Mouse (Mus musculus) heart, postnatal 0 days (tissue): ENCODE results near the gene Dnm2.

Experiments used
- CTCF ChIP-seq: IDR thresholded peaks from 2 replicates; pipeline ENCODE4 v1.5.1; 2016; ENCODE audit warnings: antibody characterized with exemption, control low read depth, low read depth
- EP300 ChIP-seq: IDR thresholded peaks from 2 replicates; pipeline ENCODE4 v1.6.1; 2016; ENCODE audit warnings: antibody characterized with exemption, low read depth

GRCm38 (mm10) chr9:21545351-21545915, 120.7 kb downstream of the Dnm2 start:
- TF ChIP-seq EP300 (no peak), CTCF (no peak)
